Mouse (Mus musculus) B cell, adult (primary cell): ENCODE measurements around the gene Micu1. TPM values are rescaled to one million over a fixed set of nuclear protein-coding genes. Genes with fewer than 3 reads are reported as not detected.

ENCODE experiments used
- total RNA-seq: library from RNA; stranded (reverse); gene quantifications from 4 replicates; pipeline ENCODE4 v1.2.4, GENCODE M21; 2023; ENCODE audit not compliant: inconsistent age

Gene Micu1
- total RNA-seq = 45.0 to 50.3 TPM (median 46.9 TPM) in 4 replicates

GRCm38 (mm10) chr10:59702207-59703032 lies at the start of gene Micu1:
TSS of gene Micu1 (plus strand) at chr10:59702477.

GRCm38 (mm10) chr10:59879255-59880028 lies 177.2 kb downstream of the Micu1 start, which contains the start of gene Dnajb12:
TSS of gene Dnajb12 (plus strand) at chr10:59879556.

Other genes starting within 250 kb of the Micu1 start
- gene Gm10322, start 86.4 kb upstream of the Micu1 start, total RNA-seq = not detected in 4 replicates
- 18.1 to 20.1 TPM (median 19.2 TPM) in 4 replicates for gene Mcu, start 85.8 kb upstream of the Micu1 start, total RNA-seq
- gene Dnajb12, start 177.1 kb downstream of the Micu1 start, total RNA-seq = 44.2 to 49.8 TPM (median 45.9 TPM) in 4 replicates
- gene Ddit4, start 249.4 kb downstream of the Micu1 start, total RNA-seq = 42.0 to 56.9 TPM (median 47.4 TPM) in 4 replicates